Mouse (Mus musculus) cerebellum, adult 2 months (tissue): ENCODE results near the gene Smpd3. TPM values are rescaled to one million over a fixed set of nuclear protein-coding genes. Genes with fewer than 3 reads are reported as not detected.

Experiments
- DNase-seq, 2 experiments: peaks; one replicate each; pipeline ENCODE4 v3.0.0; 2021
- H3K27ac ChIP-seq: fragments of 200-500 bp; 2 replicates; pipeline ENCODE4 v1.5.1; 2012; ENCODE audit warnings: low read length, control low read depth, inconsistent platforms; ENCODE audit not compliant: insufficient read depth
- H3K27me3 ChIP-seq: fragments of 200-500 bp; 2 replicates; pipeline ENCODE4 v1.6.1; 2012; ENCODE audit warnings: inconsistent platforms, mild to moderate bottlenecking, low read length, moderate library complexity; ENCODE audit not compliant: control insufficient read depth, insufficient read depth
- H3K4me1 ChIP-seq: fragments of 200-500 bp; 2 replicates; pipeline ENCODE4 v1.6.1; 2011; ENCODE audit warnings: low read length; ENCODE audit not compliant: control insufficient read depth, insufficient read depth
- H3K4me3 ChIP-seq: fragments of 200-500 bp; replicated peaks from 2 replicates; pipeline ENCODE3; 2011; ENCODE audit warnings: mild to moderate bottlenecking, low read depth, low read length, control low read depth; ENCODE audit not compliant: insufficient read depth
- CTCF ChIP-seq: fragments of 200-500 bp; IDR thresholded peaks from 2 replicates; pipeline ENCODE4 v1.5.1; 2011; ENCODE audit warnings: low read depth, mild to moderate bottlenecking, control low read depth, low read length, moderate library complexity, borderline replicate concordance; ENCODE audit not compliant: insufficient read depth
- POLR2A ChIP-seq: fragments of 200-500 bp; IDR thresholded peaks from 2 replicates; pipeline ENCODE4 v1.6.1; 2011; ENCODE audit warnings: low read length, control low read depth, borderline replicate concordance; ENCODE audit not compliant: insufficient read depth
- WGBS: fragments of 180-500 bp; shearing (Covaris S2); methylation state at CpG from one replicate; pipeline ENCODE4 v1.1.7; 2018; 5-methylcytosine and 5-hydroxymethylcytosine counted together
- polyA plus RNA-seq: library from polyadenylated mRNA; depleted of rRNA; stranded (reverse); fragments of >200 nt; gene quantifications from 2 replicates; pipeline ENCODE4 v1.2.3, GENCODE M21; 2012

The Smpd3 gene
- polyA plus RNA-seq, 1 experiment, result 8.7 TPM

GRCm38 (mm10) chr8:106299686-106300085 is 38.1 kb downstream of the Smpd3 start:
- no peak for DNase-seq
- WGBS, result 93% methylated on average over 3 of the region's 3 CpGs
- Histone ChIP-seq H3K27me3 (no peaks in the 10 kb centered on the region), H3K4me1 (no peaks in the 10 kb centered on the region; the same call in 1 of the 2 replicates), H3K27ac (no peak overlapping the region), H3K4me3 (no peak overlapping the region)
- no peak for TF ChIP-seq POLR2A
- no peak for TF ChIP-seq CTCF

- 73% methylated on average over 1 of the region's 1 CpGs for WGBS
- TF ChIP-seq POLR2A (no peak), CTCF (no peak)
- H3K27me3 ChIP-seq, result no peaks in the 10 kb centered on the region
- no peaks in the 10 kb centered on the region; the same call in 1 of the 2 replicates for H3K4me1 ChIP-seq
- H3K27ac ChIP-seq, result no peak overlapping the region
- DNase-seq, result no peak
- H3K4me3 ChIP-seq, result no peak overlapping the region
Observed at GRCm38 (mm10) chr8:106298846-106299245, 38.9 kb downstream of the Smpd3 start.

GRCm38 (mm10) chr8:106298261-106298660 is 39.5 kb downstream of the Smpd3 start:
- Histone ChIP-seq H3K4me1 (no peaks in the 10 kb centered on the region; the same call in 1 of the 2 replicates), H3K4me3 (no peak overlapping the region), H3K27me3 (no peaks in the 10 kb centered on the region), H3K27ac (no peak overlapping the region)
- WGBS, result 48% methylated on average over 5 of the region's 5 CpGs
- DNase-seq, result no peak
- no peak for TF ChIP-seq CTCF
- TF ChIP-seq POLR2A, result no peak

GRCm38 (mm10) chr8:106292484-106293396 is 45.0 kb downstream of the Smpd3 start:
- TF ChIP-seq POLR2A, result no peak
- TF ChIP-seq CTCF, result no peak
- Histone ChIP-seq H3K4me3 (no peak overlapping the region), H3K27ac (no peak overlapping the region), H3K27me3 (no peaks in the 10 kb centered on the region), H3K4me1 (peaks cover 4% of the 10 kb centered on the region)
- 78% methylated on average over 20 of the region's 20 CpGs for WGBS
- DNase-seq, result no peak

- Histone ChIP-seq H3K4me1 (peaks cover 4% of the 10 kb centered on the region), H3K27ac (no peak overlapping the region), H3K4me3 (no peak overlapping the region), H3K27me3 (no peaks in the 10 kb centered on the region)
- TF ChIP-seq POLR2A (no peak), CTCF (no peak)
- 72% methylated on average over 7 of the region's 7 CpGs for WGBS
- no peak for DNase-seq
Observed at GRCm38 (mm10) chr8:106289464-106289863, 48.3 kb downstream of the Smpd3 start.

- Histone ChIP-seq H3K4me3 (no peak overlapping the region), H3K27me3 (no peaks in the 10 kb centered on the region), H3K27ac (no peak overlapping the region), H3K4me1 (peaks cover 4% of the 10 kb centered on the region)
- no peak for TF ChIP-seq CTCF
- no peak for TF ChIP-seq POLR2A
- 44% methylated on average over 3 of the region's 3 CpGs for whole genome bisulfite sequencing
- DNase-seq, result no peak
Observed at GRCm38 (mm10) chr8:106288732-106289131, 49.1 kb downstream of the Smpd3 start.

GRCm38 (mm10) chr8:106287445-106287844 is 50.3 kb downstream of the Smpd3 start:
- TF ChIP-seq CTCF (no peak), POLR2A (no peak)
- H3K27ac ChIP-seq, result no peak overlapping the region
- 56% methylated on average over 2 of the region's 2 CpGs for WGBS
- peaks cover 4% of the 10 kb centered on the region for H3K4me1 ChIP-seq
- no peaks in the 10 kb centered on the region for H3K27me3 ChIP-seq
- H3K4me3 ChIP-seq, result no peak overlapping the region
- DNase-seq, result no peak

- TF ChIP-seq CTCF (no peak), POLR2A (no peak)
- H3K4me1 ChIP-seq, result no peaks in the 10 kb centered on the region
- no peaks in the 10 kb centered on the region for H3K27me3 ChIP-seq
- no peak overlapping the region for H3K27ac ChIP-seq
- DNase-seq, result no peak
- no peak overlapping the region for H3K4me3 ChIP-seq
- WGBS, result 49% methylated on average over 4 of the region's 4 CpGs
Observed at GRCm38 (mm10) chr8:106280844-106281243, 56.9 kb downstream of the Smpd3 start.
